Mouse (Mus musculus) effector memory CD4-positive, alpha-beta T cell, adult 7 months (primary cell): Measurements from ENCODE around the gene Fam89b. TPM values are rescaled to one million over a fixed set of nuclear protein-coding genes. Genes with fewer than 3 reads are reported as not detected.

ENCODE experiments used
- polyA plus RNA-seq: library from polyadenylated mRNA; unstranded; fragments of 100-300 nt; shearing (Covaris generic); gene quantifications from one replicate; pipeline ENCODE4 v1.2.1, GENCODE M21; 2017

Gene Fam89b
- 83.2 TPM for polyA plus RNA-seq

DNA sequence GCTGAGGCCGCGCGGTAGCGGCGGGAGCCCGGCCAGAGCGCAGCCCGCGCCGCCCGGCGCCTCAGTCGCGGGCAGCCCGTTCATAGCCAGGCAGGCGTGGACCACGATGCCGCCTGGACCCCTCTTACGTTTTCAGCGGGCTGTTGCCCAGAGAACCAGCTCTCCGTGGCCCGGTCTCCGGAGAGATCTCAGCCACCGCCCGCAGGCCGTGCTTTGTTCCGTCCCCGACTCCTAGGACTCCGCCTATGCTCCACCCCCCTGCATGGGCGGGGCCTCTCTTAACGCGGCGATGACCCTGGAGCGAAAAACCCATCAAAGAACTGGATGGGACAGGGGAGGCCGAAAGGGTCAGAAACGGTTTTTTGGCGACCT, at the start of gene Fam89b:
TSS of gene Fam89b (minus strand) at position 210 of the 372 bp plus-strand sequence.

DNA sequence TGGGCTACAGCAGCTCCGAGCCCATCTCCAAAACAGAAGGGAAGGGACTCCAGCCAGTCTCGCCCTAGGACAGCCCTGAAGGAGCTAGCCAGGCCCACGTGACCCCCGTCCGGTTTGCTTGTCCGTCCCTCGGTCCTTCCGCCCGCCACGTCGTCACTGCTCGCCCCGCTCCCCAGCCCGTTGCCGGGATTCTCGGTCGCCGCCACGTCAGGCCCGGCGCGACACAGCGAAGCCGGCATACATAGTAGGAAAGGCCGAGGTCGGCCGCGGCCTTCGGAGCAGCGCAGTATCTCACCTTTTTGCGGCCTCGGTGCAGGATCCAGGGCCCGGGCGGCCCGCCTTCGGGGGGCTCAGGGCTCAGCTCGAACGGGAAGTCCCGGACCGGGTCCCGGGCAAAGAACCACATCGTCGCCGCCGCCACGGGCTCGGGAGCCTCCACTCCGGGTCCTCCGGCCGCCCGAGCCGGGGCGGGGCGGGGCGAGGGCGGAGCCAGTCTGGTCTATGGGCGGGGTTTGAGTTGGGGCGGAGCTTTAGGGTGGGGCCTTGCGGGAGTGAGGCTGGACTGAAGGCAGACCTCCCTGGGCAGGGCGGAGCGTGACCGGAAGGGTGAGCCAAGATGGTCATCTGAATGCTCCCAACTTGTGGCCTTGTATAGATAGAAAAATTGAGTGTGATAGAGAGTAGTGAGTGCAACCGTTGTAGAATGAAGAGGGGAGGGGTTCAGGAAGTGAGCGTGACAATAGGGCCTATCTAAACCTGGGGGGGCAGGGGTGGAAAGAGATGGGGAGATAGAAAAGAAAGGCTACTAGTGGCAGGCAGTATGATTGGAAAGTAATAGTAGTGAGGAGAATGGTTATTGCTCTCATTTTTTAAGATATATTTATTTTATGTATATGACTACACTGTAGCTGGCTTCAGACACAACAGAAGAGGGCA, 41.7 kb upstream of the Fam89b start, which contains the start of gene Scyl1:
TSS of gene Scyl1 (minus strand) at position 495 of the 936 bp plus-strand sequence.

DNA sequence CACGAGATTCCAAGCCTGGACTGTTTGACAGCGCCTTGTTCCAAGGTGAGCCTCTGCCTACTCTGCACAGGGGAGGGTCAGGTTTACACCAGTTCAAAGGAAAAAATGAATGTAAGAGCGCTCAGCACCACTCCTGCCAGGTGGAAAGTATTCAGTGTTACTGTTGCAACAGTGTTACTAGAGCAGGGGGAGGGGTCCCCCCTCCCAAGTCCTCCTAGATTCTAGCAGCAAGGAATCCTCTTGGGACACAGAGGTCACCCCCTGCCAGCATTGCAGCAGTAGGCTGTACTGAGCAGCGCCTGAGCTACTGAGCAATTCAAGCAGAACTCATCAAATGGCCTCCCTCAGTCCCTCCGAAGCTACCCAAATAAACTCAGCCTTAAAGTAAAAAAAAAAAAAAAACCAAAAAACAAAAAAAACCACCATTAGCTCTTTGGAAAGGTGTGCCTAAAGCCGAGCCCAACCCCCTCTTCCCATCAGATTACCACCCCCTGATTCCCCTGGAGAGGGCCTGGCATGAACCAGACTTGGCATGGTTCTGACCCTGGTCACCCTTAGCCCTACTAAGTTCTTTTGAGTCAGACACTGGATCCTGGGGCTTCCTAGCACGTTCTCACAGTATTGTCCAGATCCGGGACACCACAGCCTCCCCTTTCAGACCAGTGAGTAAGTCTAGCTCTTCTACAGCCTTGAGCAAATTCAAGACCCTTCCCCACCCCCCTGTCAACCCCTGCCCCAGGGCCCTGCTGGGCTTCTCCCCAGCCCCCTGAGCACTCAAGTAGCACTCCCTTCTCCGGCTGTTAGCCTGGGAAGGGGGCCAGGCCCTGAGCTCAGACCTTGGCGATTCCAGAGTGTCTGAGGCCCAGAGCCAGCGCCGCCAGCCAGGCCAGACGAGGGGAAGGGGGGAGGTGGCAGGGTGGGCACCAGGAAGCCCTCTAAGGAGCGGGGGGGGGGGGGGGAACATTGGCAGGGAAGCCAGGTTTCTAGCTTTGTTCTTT, 11.2 kb upstream of the Fam89b start, which contains the start of gene Ltbp3:
TSS of gene Ltbp3 (plus strand) at position 585 of the 998 bp plus-strand sequence.

GRCm38 (mm10) chr19:5725767-5726515, 3.5 kb downstream of the Fam89b start, which contains the start of gene Ehbp1l1:
Gene Ehbp1l1 (minus strand): TSS chr19:5726317.

DNA sequence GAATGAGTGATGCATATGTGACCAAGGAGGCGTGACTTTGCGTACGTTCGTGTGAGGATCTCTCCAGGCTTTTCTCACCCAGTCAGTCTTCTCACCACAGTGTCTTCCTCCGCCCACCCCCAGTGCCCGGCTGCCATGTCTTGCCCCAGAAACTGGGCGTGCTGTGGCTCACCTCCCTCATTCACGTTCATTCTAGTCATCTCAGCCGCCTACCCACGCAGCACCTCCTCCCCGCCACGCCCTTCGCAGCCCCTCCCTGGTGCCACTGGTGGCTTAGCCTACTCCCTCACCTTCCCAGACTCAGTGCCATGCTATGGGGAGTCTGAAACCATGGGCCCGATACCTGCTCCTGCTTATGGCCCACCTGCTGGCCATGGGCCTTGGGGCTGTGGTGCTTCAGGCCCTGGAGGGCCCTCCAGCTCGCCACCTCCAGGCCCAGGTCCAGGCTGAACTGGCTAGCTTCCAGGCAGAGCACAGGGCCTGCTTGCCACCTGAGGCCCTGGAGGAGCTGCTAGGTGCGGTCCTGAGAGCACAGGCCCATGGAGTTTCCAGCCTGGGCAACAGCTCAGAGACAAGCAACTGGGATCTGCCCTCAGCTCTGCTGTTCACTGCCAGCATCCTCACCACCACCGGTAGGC, 25.2 kb downstream of the Fam89b start, which contains the start of gene Kcnk7:
TSS of gene Kcnk7 (plus strand) at position 205 of the 638 bp plus-strand sequence.

GRCm38 (mm10) chr19:5688200-5689087, 41.0 kb downstream of the Fam89b start, which contains the start of the genes Map3k11 and Pcnx3:
Gene Map3k11 (plus strand): TSS chr19:5688742.
Gene Pcnx3 (minus strand): TSS chr19:5688908.

Other genes with a start within 250 kb of the Fam89b start
- gene Mus81, start 241.3 kb downstream of the Fam89b start, polyA plus RNA-seq, result 18.9 TPM
- gene Cfl1, start 239.2 kb downstream of the Fam89b start, polyA plus RNA-seq, result 2,966 TPM
- gene 1700020D05Rik, start 225.9 kb downstream of the Fam89b start, polyA plus RNA-seq, result 0.38 TPM
- gene Snx32, start 219.1 kb downstream of the Fam89b start, polyA plus RNA-seq, result 3.2 TPM
- 0.17 TPM for gene Ovol1, start 169.0 kb downstream of the Fam89b start, polyA plus RNA-seq
- gene Ap5b1, start 161.6 kb downstream of the Fam89b start, polyA plus RNA-seq, result 9.9 TPM
- 106 TPM for gene Rnaseh2c, start 127.8 kb downstream of the Fam89b start, polyA plus RNA-seq
- 87.0 TPM for gene Kat5, start 119.4 kb downstream of the Fam89b start, polyA plus RNA-seq
- 333 TPM for gene Rela, start 92.2 kb downstream of the Fam89b start, polyA plus RNA-seq
- gene Sipa1, start 65.9 kb downstream of the Fam89b start, polyA plus RNA-seq, result 216 TPM
- 60.9 TPM for gene Map3k11, start 40.9 kb downstream of the Fam89b start, polyA plus RNA-seq
- gene Pcnx3, start 40.7 kb downstream of the Fam89b start, polyA plus RNA-seq, result 38.2 TPM
- 5.8 TPM for gene Kcnk7, start 25.3 kb downstream of the Fam89b start, polyA plus RNA-seq
- 53.7 TPM for gene Ehbp1l1, start 3.3 kb downstream of the Fam89b start, polyA plus RNA-seq
- gene Ltbp3, start 11.3 kb upstream of the Fam89b start, polyA plus RNA-seq, result 0.33 TPM
- gene Scyl1, start 41.8 kb upstream of the Fam89b start, polyA plus RNA-seq, result 62.6 TPM
- 120 TPM for gene Frmd8, start 145.6 kb upstream of the Fam89b start, polyA plus RNA-seq
- gene Slc25a45, start 148.2 kb upstream of the Fam89b start, polyA plus RNA-seq, result 21.1 TPM
- 0.30 TPM for gene Tigd3, start 164.5 kb upstream of the Fam89b start, polyA plus RNA-seq
- 126 TPM for gene Dpf2, start 183.4 kb upstream of the Fam89b start, polyA plus RNA-seq
- 0.29 TPM for gene Cdc42ep2, start 195.2 kb upstream of the Fam89b start, polyA plus RNA-seq
- gene Pola2, start 234.5 kb upstream of the Fam89b start, polyA plus RNA-seq, result 35.9 TPM